Mouse (Mus musculus) erythroblast, embryonic 14.5 days (primary cell): ENCODE data around the gene Sec24a.

Experiments
- GATA1 ChIP-seq: IDR thresholded peaks from 2 replicates; pipeline ENCODE4 v1.6.1; 2012; ENCODE audit warnings: low read length, inconsistent platforms, mixed read lengths
- TAL1 ChIP-seq: IDR thresholded peaks from 3 replicates; pipeline ENCODE4 v1.6.1; 2012; ENCODE audit warnings: low read length, inconsistent platforms, mixed read lengths

DNA sequence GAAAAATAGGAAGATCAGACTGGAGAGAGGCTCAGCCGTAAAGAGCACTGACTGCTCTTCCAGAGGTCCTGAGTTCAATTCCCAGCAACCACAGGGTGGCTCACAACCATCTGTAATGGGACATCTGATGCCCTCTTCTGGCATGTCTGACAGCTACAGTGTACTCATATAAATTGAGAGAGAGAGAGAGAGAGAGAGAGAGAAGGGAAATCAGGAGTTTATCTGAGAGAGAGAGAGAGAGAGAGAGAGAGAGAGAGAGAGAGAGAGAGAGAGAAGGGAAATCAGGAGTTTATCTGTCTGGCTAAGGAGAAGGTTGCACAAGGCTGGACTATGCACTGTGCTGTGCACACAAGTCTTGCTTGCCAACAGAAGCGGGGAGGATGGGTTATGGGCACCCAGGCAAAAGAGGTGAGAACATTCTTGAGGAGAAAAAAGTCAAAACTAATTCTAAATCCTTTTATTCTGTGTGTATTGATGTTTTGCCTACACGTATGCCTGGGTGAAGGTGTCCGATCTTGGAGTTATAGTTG is 110.5 kb downstream of the Sec24a start:
- TF ChIP-seq GATA1: no peak
- TF ChIP-seq TAL1: no peak
